Mouse (Mus musculus) neural tube, postnatal 0 days (tissue): ENCODE measurements around the gene Snx3. TPM values are rescaled to one million over a fixed set of nuclear protein-coding genes. Genes with fewer than 3 reads are reported as not detected.

Source experiments
- polyA plus RNA-seq: library from polyadenylated mRNA; unstranded; fragments of >200 nt; fragmentation: Nextera tagmentation; extraction: Ambion mirVana; gene quantifications from 2 replicates; pipeline ENCODE4 v1.2.1, GENCODE M21; 2015

Snx3 gene
- polyA plus RNA-seq: 391 and 403 TPM in 2 replicates

GRCm38 (mm10) chr10:42501775-42502348, at the start of gene Snx3:
Gene Snx3 (plus strand): TSS chr10:42502030.

DNA sequence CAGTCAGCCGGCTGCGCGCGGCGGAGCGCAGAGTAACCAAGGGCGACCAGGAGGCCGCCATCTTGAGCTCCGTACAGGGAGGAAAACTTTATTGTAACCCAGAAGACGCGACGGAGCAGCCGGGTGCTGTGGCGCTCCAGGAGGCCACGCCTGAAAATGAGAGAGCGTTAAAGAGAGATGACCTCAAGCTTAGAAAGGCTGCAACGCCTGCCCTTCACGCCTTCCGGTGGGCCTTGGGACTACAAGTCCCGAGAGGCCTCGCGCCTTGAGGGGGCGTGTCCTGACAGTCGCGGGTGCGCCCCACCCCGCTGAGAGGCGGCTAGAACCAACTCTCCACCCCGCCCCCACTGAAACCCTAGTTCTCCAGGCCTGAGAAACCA, 23.5 kb upstream of the Snx3 start, which contains the start of gene Afg1l:
Afg1l (minus strand) TSS at position 225 of the 380 bp plus-strand sequence.

GRCm38 (mm10) chr10:42583157-42583872, 81.5 kb downstream of the Snx3 start, which contains the start of the genes Nr2e1 and Ostm1:
Gene Nr2e1 (minus strand): TSS chr10:42583632.
Gene Ostm1 (plus strand): TSS chr10:42583822.

Other genes with a start within 250 kb of the Snx3 start
- 6.4 and 7.1 TPM in 2 replicates for gene Foxo3, start 225.3 kb upstream of the Snx3 start, polyA plus RNA-seq
- 8.3 and 8.9 TPM in 2 replicates for gene Afg1l, start 23.5 kb upstream of the Snx3 start, polyA plus RNA-seq
- not detected in 2 replicates for gene Nr2e1, start 81.6 kb downstream of the Snx3 start, polyA plus RNA-seq
- 35.4 and 35.9 TPM in 2 replicates for gene Ostm1, start 81.8 kb downstream of the Snx3 start, polyA plus RNA-seq